Mouse (Mus musculus): ENCODE data around the gene Rad51b. TPM values are rescaled to one million over a fixed set of nuclear protein-coding genes. Genes with fewer than 3 reads are reported as not detected.

Gene Rad51b
- total and polyA plus RNA-seq, 3 experiments: 6.5 to 8.6 (median 8.5) TPM

- dilution Hi-C loops (cut with MboI; ENCODE audit: extremely low pct_ligation_motif_present, extremely low pct_unique_long_range_greater_than_20kb, low sequenced_read_pairs) (no loop called here), in situ Hi-C loops (cut with MboI; ENCODE audit: low pct_ligation_motif_present, low pct_unique_long_range_greater_than_20kb, low sequenced_read_pairs) (no loop called here)
- DNase-seq (ENCODE audit: extremely low read depth): no peak
- Histone ChIP-seq H3K9ac (ENCODE audit: insufficient read depth, low read depth) (no peak overlapping the region), H3K27me3 (replicated peaks) (no peaks in the 10 kb centered on the region), H3K9me3 (replicated peaks; ENCODE audit: low read length) (no peaks in the 10 kb centered on the region), H3K79me2 (replicated peaks; ENCODE audit: control insufficient read depth, extremely low read depth, insufficient read depth, poor library complexity, severe bottlenecking) (no peaks in the 10 kb centered on the region), H3K27ac (ENCODE audit: insufficient read depth, low read depth) (no peak overlapping the region), H3K4me2 (ENCODE audit: insufficient read depth, low read depth, poor library complexity, severe bottlenecking) (no peak overlapping the region), H3K36me3 (replicated peaks in 1 of 2; ENCODE audit: control insufficient read depth in 1 of 2, insufficient read depth in 1 of 2, low read length in 1 of 2) (no peaks in the 10 kb centered on the region), H3K4me1 (ENCODE audit: control insufficient read depth in 1 of 2, insufficient read depth in 2 of 2) (peaks cover 7 to 11% of the 10 kb centered on the region in 2 experiments; a peak in 3 of 4 replicates), H3K4me3 (replicated peaks in 1 of 3; ENCODE audit: low read depth in 2 of 3, low read length in 2 of 3, poor library complexity in 1 of 3) (no peak overlapping the region)
- TF ChIP-seq RCOR1 (conservative IDR thresholded peaks at IDR 0.05; ENCODE audit: low read depth, low read length) (no peak), UBTF (IDR thresholded peaks at IDR 0.05; ENCODE audit: low read depth, low read length) (no peak), HCFC1 (IDR thresholded peaks at IDR 0.05; ENCODE audit: low read depth, low read length) (no peak), CHD2 (IDR thresholded peaks at IDR 0.05; ENCODE audit: low read length) (no peak), CHD1 (IDR thresholded peaks at IDR 0.05; ENCODE audit: low read depth, low read length) (no peak), KAT2A (IDR thresholded peaks at IDR 0.05; ENCODE audit: insufficient replicate concordance, low read length) (no peak)
These were observed 438.3 kb downstream of the Rad51b start for GRCm38 (mm10) chr12:79735341-79735785.

- in situ Hi-C loops (cut with MboI; ENCODE audit: low pct_ligation_motif_present, low pct_unique_long_range_greater_than_20kb, low sequenced_read_pairs): no loop called here
- no peak overlapping the region for H3K27ac ChIP-seq (ENCODE audit: insufficient read depth, low read depth)
- dilution Hi-C loops (cut with MboI; ENCODE audit: extremely low pct_ligation_motif_present, extremely low pct_unique_long_range_greater_than_20kb, low sequenced_read_pairs): no loop called here
- no peak for DNase-seq (ENCODE audit: extremely low read depth)
- no peak overlapping the region for H3K4me2 ChIP-seq (ENCODE audit: insufficient read depth, low read depth, poor library complexity, severe bottlenecking)
- H3K9ac ChIP-seq (ENCODE audit: insufficient read depth, low read depth): no peak overlapping the region
- peaks cover 7 to 11% of the 10 kb centered on the region in 2 experiments; a peak in 3 of 4 replicates for H3K4me1 ChIP-seq (ENCODE audit: control insufficient read depth in 1 of 2, insufficient read depth in 2 of 2)
- no peak overlapping the region for H3K4me3 ChIP-seq (replicated peaks in 1 of 3; ENCODE audit: low read depth in 2 of 3, low read length in 2 of 3, poor library complexity in 1 of 3)
- no peaks in the 10 kb centered on the region for H3K9me3 ChIP-seq (replicated peaks; ENCODE audit: low read length)
- H3K79me2 ChIP-seq (replicated peaks; ENCODE audit: control insufficient read depth, extremely low read depth, insufficient read depth, poor library complexity, severe bottlenecking): no peaks in the 10 kb centered on the region
- H3K36me3 ChIP-seq (replicated peaks in 1 of 2; ENCODE audit: control insufficient read depth in 1 of 2, insufficient read depth in 1 of 2, low read length in 1 of 2): no peaks in the 10 kb centered on the region
- TF ChIP-seq BHLHE40 (IDR thresholded peaks at IDR 0.05; ENCODE audit: low read depth, low read length): peak; percentile 75
- no peak for TF ChIP-seq POLR2AphosphoS2 (IDR thresholded peaks at IDR 0.05; ENCODE audit: low read depth, low read length)
- no peaks in the 10 kb centered on the region for H3K27me3 ChIP-seq (replicated peaks)
These were observed 438.8 kb downstream of the Rad51b start for GRCm38 (mm10) chr12:79735882-79736281.

- no peak overlapping the region for H3K9ac ChIP-seq (ENCODE audit: insufficient read depth, low read depth)
- no peak overlapping the region for H3K4me2 ChIP-seq (ENCODE audit: insufficient read depth, low read depth, poor library complexity, severe bottlenecking)
- in situ Hi-C loops (cut with MboI; ENCODE audit: low pct_ligation_motif_present, low pct_unique_long_range_greater_than_20kb, low sequenced_read_pairs) (no loop called here), dilution Hi-C loops (cut with MboI; ENCODE audit: extremely low pct_ligation_motif_present, extremely low pct_unique_long_range_greater_than_20kb, low sequenced_read_pairs) (no loop called here)
- H3K27ac ChIP-seq (ENCODE audit: insufficient read depth, low read depth): no peak overlapping the region
- peaks cover 7 to 8% of the 10 kb centered on the region in 2 experiments; a peak in 3 of 4 replicates for H3K4me1 ChIP-seq (ENCODE audit: control insufficient read depth in 1 of 2, insufficient read depth in 2 of 2)
- no peak for TF ChIP-seq USF1 (IDR thresholded peaks at IDR 0.05; ENCODE audit: low read depth, low read length)
- no peak for TF ChIP-seq ZC3H11A (IDR thresholded peaks at IDR 0.05; ENCODE audit: low read depth, low read length)
- TF ChIP-seq SIN3A (IDR thresholded peaks at IDR 0.05; ENCODE audit: low read length): no peak
- TF ChIP-seq UBTF (IDR thresholded peaks at IDR 0.05; ENCODE audit: low read depth, low read length): no peak
- TF ChIP-seq KAT2A (IDR thresholded peaks at IDR 0.05; ENCODE audit: insufficient replicate concordance, low read length): no peak
- no peak overlapping the region for H3K4me3 ChIP-seq (replicated peaks in 1 of 3; ENCODE audit: low read depth in 2 of 3, low read length in 2 of 3, poor library complexity in 1 of 3)
- H3K36me3 ChIP-seq (replicated peaks in 1 of 2; ENCODE audit: control insufficient read depth in 1 of 2, insufficient read depth in 1 of 2, low read length in 1 of 2): no peaks in the 10 kb centered on the region
- no peaks in the 10 kb centered on the region for H3K9me3 ChIP-seq (replicated peaks; ENCODE audit: low read length)
- H3K79me2 ChIP-seq (replicated peaks; ENCODE audit: control insufficient read depth, extremely low read depth, insufficient read depth, poor library complexity, severe bottlenecking): no peaks in the 10 kb centered on the region
- no peaks in the 10 kb centered on the region for H3K27me3 ChIP-seq (replicated peaks)
- no peak for DNase-seq (ENCODE audit: extremely low read depth)
These were observed 441.6 kb downstream of the Rad51b start for GRCm38 (mm10) chr12:79738700-79739099.
